Mouse (Mus musculus) G1E (cell line): ENCODE data around the gene Uts2. TPM values are rescaled to one million over a fixed set of nuclear protein-coding genes. Genes with fewer than 3 reads are reported as not detected.

Experiments
- ATAC-seq: 2 replicates; pipeline ENCODE4 v1.8.0; 2016; ENCODE audit warnings: mild to moderate bottlenecking; ENCODE audit not compliant: insufficient number of reproducible peaks, poor library complexity, low FRiP score, severe bottlenecking; ENCODE audit errors: extremely low read depth
- DNase-seq: peaks from one replicate; pipeline ENCODE4 v3.0.0; 2012; ENCODE audit warnings: low spot score
- H3K27me3 ChIP-seq: 2 replicates; pipeline ENCODE4 v1.6.1; 2012; ENCODE audit warnings: mild to moderate bottlenecking, low read length, inconsistent platforms; ENCODE audit not compliant: insufficient read depth
- H3K36me3 ChIP-seq: replicated peaks from 2 replicates; pipeline ENCODE3; 2012; ENCODE audit warnings: mild to moderate bottlenecking, inconsistent platforms
- H3K4me1 ChIP-seq: 2 replicates; pipeline ENCODE4 v1.6.1; 2012; ENCODE audit warnings: low read depth, low read length, inconsistent platforms, mixed read lengths; ENCODE audit not compliant: insufficient read depth
- H3K4me3 ChIP-seq: 2 replicates; pipeline ENCODE4 v1.5.1; 2012; ENCODE audit warnings: low read depth, mild to moderate bottlenecking, inconsistent platforms, low read length, moderate library complexity, mixed read lengths
- H3K9me3 ChIP-seq: replicated peaks from 2 replicates; pipeline ENCODE4 v1.6.1; 2012; ENCODE audit warnings: inconsistent platforms
- CTCF ChIP-seq: IDR thresholded peaks from 2 replicates; pipeline ENCODE4 v1.5.1; 2012; ENCODE audit warnings: low read depth, low read length, inconsistent platforms, mixed read lengths
- GATA1 ChIP-seq: IDR thresholded peaks from 2 replicates; pipeline ENCODE4 v1.6.1; 2012; ENCODE audit warnings: borderline replicate concordance, low read length, inconsistent platforms, mixed read lengths
- GATA2 ChIP-seq: IDR thresholded peaks from 2 replicates; pipeline ENCODE4 v1.6.1; 2012; ENCODE audit warnings: low read depth, low read length, inconsistent platforms, borderline replicate concordance
- POLR2AphosphoS5 ChIP-seq: IDR thresholded peaks from 2 replicates; pipeline ENCODE4 v1.6.1; 2012; ENCODE audit warnings: low read depth, low read length, inconsistent platforms; ENCODE audit not compliant: insufficient replicate concordance
- TAL1 ChIP-seq: conservative IDR thresholded peaks from 2 replicates; pipeline ENCODE4 v1.6.1; 2012; ENCODE audit warnings: low read depth, low read length, inconsistent platforms, mixed read lengths
- polyA plus RNA-seq: library from polyadenylated mRNA; stranded (reverse); fragments of >175 nt; gene quantifications from 2 replicates; pipeline ENCODE4 v1.2.3, GENCODE M21; 2012
- total RNA-seq, 2 experiments: library from RNA; stranded (forward) in 1 of 2; stranded (reverse) in 1 of 2; fragments of 200-1000 nt in 1 of 2; fragments of >200 nt in 1 of 2; fragmentation: Nextera tagmentation in 1 of 2; gene quantifications; 2 replicates each; pipeline ENCODE4 v1.2.3; 2014 to 2017

Uts2 gene
- total and polyA plus RNA-seq, 3 experiments: not detected

DNA sequence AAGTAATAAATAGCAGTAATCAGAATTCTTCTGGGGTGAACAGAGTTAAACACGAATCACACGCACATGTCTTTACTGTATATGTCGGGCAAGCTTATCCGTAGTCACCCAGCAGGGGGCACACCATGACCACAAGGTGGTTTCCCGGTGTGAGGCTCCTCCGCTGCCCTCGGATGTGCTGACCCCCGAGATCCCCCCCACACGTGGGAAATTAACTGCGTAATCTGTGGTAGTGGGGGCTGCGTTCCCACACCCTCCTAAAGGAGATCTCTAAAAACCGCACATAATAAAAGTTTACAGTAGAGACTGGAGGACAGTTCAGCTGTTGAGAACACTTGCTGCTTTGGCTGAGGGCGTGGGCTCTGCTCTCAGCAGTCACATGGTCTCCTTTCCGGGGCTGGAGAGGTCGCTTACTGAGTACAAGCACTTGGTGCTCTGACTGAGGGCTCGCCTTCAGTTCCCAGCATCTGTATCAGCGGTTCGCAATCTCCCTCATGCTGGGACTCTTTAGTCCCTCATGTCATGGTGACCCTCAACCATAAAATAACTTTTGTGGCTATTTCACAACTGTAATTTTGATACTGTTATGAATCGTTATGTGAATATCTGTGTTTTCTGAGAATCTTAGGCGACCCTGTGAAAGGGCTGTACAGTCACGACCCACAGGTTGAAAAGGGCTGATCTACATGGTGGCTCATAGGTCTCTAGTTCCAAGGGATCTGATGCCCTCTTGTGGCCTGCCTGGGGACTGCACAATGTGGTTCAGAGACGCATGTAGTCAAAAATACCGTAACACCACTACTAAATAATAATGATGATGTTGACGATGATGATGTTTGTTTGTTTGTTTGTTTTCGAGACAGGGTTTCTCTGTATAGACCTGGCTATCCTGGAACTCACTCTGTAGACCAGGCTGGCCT is 32.0 kb upstream of the Uts2 start:
- H3K4me3 ChIP-seq: no peak overlapping the region
- DNase-seq: no peak

DNA sequence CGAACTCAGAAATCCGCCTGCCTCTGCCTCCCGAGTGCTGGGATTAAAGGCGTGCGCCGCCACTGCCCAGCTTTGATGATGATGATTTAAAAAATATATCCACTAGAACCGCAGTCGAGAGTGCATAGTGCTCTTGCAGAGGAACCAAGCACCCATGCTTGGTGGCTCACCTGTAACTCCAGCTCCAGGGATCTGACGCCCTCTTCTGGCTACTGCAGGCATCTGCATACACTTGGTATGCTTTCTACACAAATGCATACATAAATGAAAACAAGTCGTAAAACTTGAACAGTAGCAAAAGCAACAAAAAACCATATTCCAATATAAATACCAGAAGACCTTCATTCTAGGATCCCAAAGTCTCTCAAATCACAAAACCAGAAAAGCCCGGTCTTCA is 31.3 kb upstream of the Uts2 start:
- peaks cover 4% of the 10 kb centered on the region; the same call in 1 of the 2 replicates for H3K27me3 ChIP-seq
- no peaks in the 10 kb centered on the region for H3K9me3 ChIP-seq
- TF ChIP-seq POLR2AphosphoS5: no peak
- no peak for TF ChIP-seq GATA2
- no peak for TF ChIP-seq TAL1
- no peak for TF ChIP-seq GATA1
- no peak for TF ChIP-seq CTCF
- ATAC-seq (no peak), DNase-seq (no peak)
- H3K36me3 ChIP-seq: no peaks in the 10 kb centered on the region
- no peak overlapping the region for H3K4me3 ChIP-seq
- no peaks in the 10 kb centered on the region for H3K4me1 ChIP-seq

More for the DNA sequence above, 32.0 kb upstream of the Uts2 start:
- TF ChIP-seq CTCF (peak; percentile 62), GATA1 (no peak)
- Histone ChIP-seq H3K9me3 (no peaks in the 10 kb centered on the region), H3K4me1 (no peaks in the 10 kb centered on the region), H3K27me3 (peaks cover 4% of the 10 kb centered on the region; the same call in 1 of the 2 replicates), H3K36me3 (no peaks in the 10 kb centered on the region)
- peak; percentile 57; the same call in 1 of the 2 replicates for ATAC-seq

DNA sequence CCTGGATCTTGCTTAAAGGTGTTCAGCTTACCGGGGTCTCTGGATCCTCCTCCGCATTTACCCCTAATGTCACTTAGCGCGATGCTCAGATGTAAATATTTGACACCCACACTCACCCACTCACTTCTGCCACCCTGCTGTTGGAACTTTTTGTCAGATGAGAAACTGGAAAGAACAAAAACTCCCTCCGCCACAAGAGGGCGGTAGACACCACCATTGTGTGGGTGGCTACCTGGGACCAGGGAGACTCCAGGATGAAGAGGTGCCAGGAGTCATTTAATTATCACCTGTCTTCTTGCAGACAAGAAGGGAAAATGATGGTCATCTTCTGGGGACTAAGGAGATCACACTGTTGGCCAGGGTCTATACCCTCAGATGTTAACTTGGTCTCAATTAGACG is 30.3 kb upstream of the Uts2 start:
- Histone ChIP-seq H3K9me3 (no peaks in the 10 kb centered on the region), H3K27me3 (peaks cover 4% of the 10 kb centered on the region; the same call in 1 of the 2 replicates), H3K4me1 (no peaks in the 10 kb centered on the region), H3K36me3 (no peaks in the 10 kb centered on the region), H3K4me3 (no peak overlapping the region)
- peak; percentile 31 for DNase-seq
- TF ChIP-seq GATA1 (no peak), TAL1 (no peak), CTCF (peak; percentile 34; the same call in 1 of the 2 replicates), POLR2AphosphoS5 (no peak), GATA2 (no peak)
- no peak for ATAC-seq

DNA sequence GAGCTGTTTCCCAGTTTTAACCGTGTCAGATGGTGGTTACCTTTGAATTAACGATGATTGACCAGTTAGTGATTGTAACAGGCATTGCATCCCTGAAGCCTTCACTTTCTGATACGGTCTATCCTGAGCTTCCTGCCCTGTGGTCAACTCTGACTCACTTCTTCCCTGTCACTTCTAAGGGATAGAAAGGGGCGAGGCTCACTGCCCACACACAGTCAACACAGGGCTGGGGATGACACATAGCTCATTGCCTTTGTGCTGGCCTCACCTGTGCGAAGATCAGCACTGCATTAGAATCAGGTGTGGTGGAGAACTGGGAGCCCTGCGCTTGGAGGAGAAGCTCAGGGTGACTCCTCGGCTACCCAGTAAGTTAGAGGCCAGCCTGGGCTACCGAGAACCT is 27.9 kb upstream of the Uts2 start:
- H3K4me3 ChIP-seq: no peak overlapping the region
- H3K36me3 ChIP-seq: no peaks in the 10 kb centered on the region
- no peaks in the 10 kb centered on the region for H3K4me1 ChIP-seq
- no peaks in the 10 kb centered on the region for H3K9me3 ChIP-seq
- no peak for TF ChIP-seq CTCF
- H3K27me3 ChIP-seq: no peaks in the 10 kb centered on the region
- ATAC-seq (no peak), DNase-seq (no peak)

DNA sequence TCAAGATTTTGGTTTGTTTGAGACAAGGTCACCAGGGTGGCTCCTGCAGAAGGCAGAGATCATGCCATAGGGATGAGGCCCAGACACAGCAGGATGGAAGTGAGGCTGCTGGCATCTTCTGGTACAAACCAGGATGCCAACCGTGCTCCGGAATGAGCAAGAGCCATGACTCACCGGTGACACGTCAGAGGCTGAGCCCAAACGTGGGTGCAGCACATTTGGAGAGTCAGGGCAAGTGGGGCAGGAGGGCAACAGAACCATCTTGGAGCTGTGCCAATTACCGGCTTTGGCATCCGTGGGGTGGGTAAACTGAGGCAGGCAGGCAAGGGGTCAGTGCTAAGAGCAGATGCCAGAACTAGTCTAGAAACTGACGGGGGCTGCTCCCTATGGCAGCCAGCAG is 23.6 kb upstream of the Uts2 start:
- Histone ChIP-seq H3K9me3 (no peaks in the 10 kb centered on the region), H3K4me3 (no peak overlapping the region), H3K27me3 (no peaks in the 10 kb centered on the region), H3K36me3 (no peaks in the 10 kb centered on the region), H3K4me1 (no peaks in the 10 kb centered on the region)
- TF ChIP-seq POLR2AphosphoS5 (no peak), GATA1 (no peak), GATA2 (no peak), TAL1 (no peak), CTCF (no peak)
- ATAC-seq (no peak), DNase-seq (no peak)

DNA sequence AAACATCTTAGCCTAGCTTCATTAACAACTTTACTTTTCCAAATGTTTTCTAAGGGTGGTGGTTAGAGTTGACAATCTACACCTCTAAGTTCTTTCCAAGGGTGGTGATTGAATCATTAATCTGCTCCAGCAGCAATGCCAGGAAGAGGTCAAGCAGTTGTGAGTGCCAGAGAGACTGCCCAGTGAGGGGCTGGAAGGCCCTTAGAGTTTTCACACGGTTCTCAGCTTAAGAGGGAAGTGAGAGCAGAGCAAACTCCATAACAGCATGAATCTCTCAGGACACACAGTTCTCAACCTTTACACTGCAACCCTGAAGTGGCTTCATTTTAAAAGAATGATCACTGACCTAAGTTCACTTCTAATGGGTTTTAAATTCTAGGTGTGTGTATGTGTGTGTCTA is 21.8 kb upstream of the Uts2 start:
- Histone ChIP-seq H3K36me3 (no peaks in the 10 kb centered on the region), H3K9me3 (no peaks in the 10 kb centered on the region)
- TF ChIP-seq CTCF (no peak), TAL1 (no peak), POLR2AphosphoS5 (no peak), GATA1 (no peak), GATA2 (no peak)

More for the DNA sequence above, 21.8 kb upstream of the Uts2 start:
- DNase-seq (no peak), ATAC-seq (no peak)
- Histone ChIP-seq H3K4me3 (no peak overlapping the region), H3K4me1 (no peaks in the 10 kb centered on the region), H3K27me3 (no peaks in the 10 kb centered on the region)
